Mouse (Mus musculus): Measurements from ENCODE around the gene Dhrs13. TPM values are rescaled to one million over a fixed set of nuclear protein-coding genes. Genes with fewer than 3 reads are reported as not detected.
"Not testable (repeated sequence)": the region's sequence is repeated elsewhere in the genome, so short reads cannot be mapped to it uniquely, and the experiment has no call there.

Dhrs13 gene
- total RNA-seq, 2 experiments from 2014 or later: 3.2 to 4.4 TPM

- peak; percentile 38 for DNase-seq (ENCODE audit: low spot score)
- intact Hi-C loops (cut with DNase I): no loop called here
Observed at GRCm38 (mm10) chr11:78037831-78038752, 6.0 kb downstream of the Dhrs13 start, which contains the start of gene Flot2. Gene Flot2 (plus strand): TSS chr11:78037931.

GRCm38 (mm10) chr11:78040878-78041277 lies 8.8 kb downstream of the Dhrs13 start:
- intact Hi-C loops (cut with DNase I): no loop called here
- no peak for DNase-seq (ENCODE audit: low spot score)

GRCm38 (mm10) chr11:78042290-78042870 lies 10.3 kb downstream of the Dhrs13 start:
- intact Hi-C loops (cut with DNase I); DNase-seq (ENCODE audit: low spot score): not testable (repeated sequence)

- intact Hi-C loops (cut with DNase I): no loop called here
- peak; percentile 79 for DNase-seq (ENCODE audit: low spot score)
Observed at GRCm38 (mm10) chr11:78044758-78045251, 12.7 kb downstream of the Dhrs13 start.

- intact Hi-C loops (cut with DNase I); DNase-seq (ENCODE audit: low spot score): not testable (repeated sequence)
Observed at GRCm38 (mm10) chr11:78048637-78049036, 16.6 kb downstream of the Dhrs13 start.

- no peak for DNase-seq (ENCODE audit: low spot score)
- intact Hi-C loops (cut with DNase I): no loop called here
Observed at GRCm38 (mm10) chr11:78053078-78053477, 21.0 kb downstream of the Dhrs13 start.

GRCm38 (mm10) chr11:78056946-78057345 lies 24.9 kb downstream of the Dhrs13 start:
- no peak for DNase-seq (ENCODE audit: low spot score)
- intact Hi-C loops (cut with DNase I): no loop called here

- peak; percentile 62 for DNase-seq (ENCODE audit: low spot score)
- intact Hi-C loops (cut with DNase I): loop anchor here (2.0 kb wide), 1 partner anchor 117 kb away; the partner anchor contains the start of genes Nek8 and Tlcd1
Observed at GRCm38 (mm10) chr11:78059833-78060757, 28.0 kb downstream of the Dhrs13 start.

- no peak for DNase-seq (ENCODE audit: low spot score)
- intact Hi-C loops (cut with DNase I): no loop called here
Observed at GRCm38 (mm10) chr11:78062563-78062962, 30.5 kb downstream of the Dhrs13 start.

GRCm38 (mm10) chr11:78065906-78066305 lies 33.8 kb downstream of the Dhrs13 start:
- intact Hi-C loops (cut with DNase I): no loop called here
- no peak for DNase-seq (ENCODE audit: low spot score)

- intact Hi-C loops (cut with DNase I): no loop called here
- DNase-seq (ENCODE audit: low spot score): no peak
Observed at GRCm38 (mm10) chr11:78066641-78067040, 34.6 kb downstream of the Dhrs13 start.

- intact Hi-C loops (cut with DNase I): no loop called here
- DNase-seq (ENCODE audit: low spot score): no peak
Observed at GRCm38 (mm10) chr11:78067566-78067965, 35.5 kb downstream of the Dhrs13 start.

GRCm38 (mm10) chr11:78069130-78069529 lies 37.0 kb downstream of the Dhrs13 start:
- intact Hi-C loops (cut with DNase I): no loop called here
- no peak for DNase-seq (ENCODE audit: low spot score)

- intact Hi-C loops (cut with DNase I): no loop called here
Observed at GRCm38 (mm10) chr11:78069646-78070045, 37.6 kb downstream of the Dhrs13 start.

GRCm38 (mm10) chr11:78071938-78072337 lies 39.9 kb downstream of the Dhrs13 start:
- intact Hi-C loops (cut with DNase I): no loop called here
- no peak for DNase-seq (ENCODE audit: low spot score)

More at GRCm38 (mm10) chr11:78069646-78070045, 37.6 kb downstream of the Dhrs13 start:
- DNase-seq (ENCODE audit: low spot score): no peak

GRCm38 (mm10) chr11:78072425-78073130 lies 40.5 kb downstream of the Dhrs13 start:
- no peak for DNase-seq (ENCODE audit: low spot score)
- intact Hi-C loops (cut with DNase I): no loop called here

- intact Hi-C loops (cut with DNase I): no loop called here
- no peak for DNase-seq (ENCODE audit: low spot score)
Observed at GRCm38 (mm10) chr11:78073577-78074276, 41.6 kb downstream of the Dhrs13 start.

GRCm38 (mm10) chr11:78074277-78074652 lies 42.2 kb downstream of the Dhrs13 start:
- no peak for DNase-seq (ENCODE audit: low spot score)
- intact Hi-C loops (cut with DNase I): no loop called here

- intact Hi-C loops (cut with DNase I): no loop called here
- DNase-seq (ENCODE audit: low spot score): no peak
Observed at GRCm38 (mm10) chr11:78074666-78075065, 42.6 kb downstream of the Dhrs13 start.

Data from heart, postnatal 25 days (tissue).